Mouse (Mus musculus): ENCODE measurements around the gene Mlxip. TPM values are rescaled to one million over a fixed set of nuclear protein-coding genes. Genes with fewer than 3 reads are reported as not detected.
A peak's percentile ranks its signal among the peaks of the same experiment; 100 is the strongest.

Mlxip gene
- polyA plus RNA-seq (2015; fragmentation: Nextera tagmentation; extraction: Ambion mirVana): 17.8 and 18.4 TPM in 2 replicates

DNA sequence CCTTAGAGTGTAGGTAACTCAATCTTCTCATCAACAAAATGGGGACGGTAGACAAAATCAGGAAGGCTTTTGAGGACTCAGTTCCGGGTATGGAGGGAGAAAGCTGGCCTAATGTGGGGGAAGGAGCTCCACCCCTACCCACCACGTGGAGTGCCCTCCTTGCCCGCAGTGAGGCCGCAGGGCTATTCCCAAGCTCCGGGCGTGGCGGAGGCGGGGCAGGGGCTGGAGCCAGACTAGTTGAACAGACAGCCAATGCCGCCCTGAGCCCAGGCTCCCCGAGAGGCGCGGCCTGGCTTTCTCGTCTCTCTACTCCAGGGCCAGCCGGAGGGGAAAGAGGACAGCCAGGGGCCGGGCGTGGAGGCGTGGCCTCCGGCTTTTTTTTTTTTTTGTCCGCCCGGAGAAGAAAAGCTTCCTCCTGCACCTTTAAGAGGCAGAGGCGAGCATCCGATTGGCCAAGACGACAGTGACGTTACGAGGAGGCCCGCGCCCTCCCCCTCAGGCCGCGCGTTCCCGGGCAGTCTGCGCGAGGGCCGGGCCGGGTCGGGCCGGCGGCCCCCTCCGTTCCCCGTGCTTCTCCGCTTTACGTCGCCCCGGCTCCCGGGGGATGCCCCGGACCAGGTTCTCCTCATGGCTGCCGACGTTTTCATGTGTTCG is at the start of gene Mlxip:
Gene Mlxip (plus strand): TSS at position 496 of the 654 bp plus-strand sequence.
- Histone ChIP-seq H3K4me1 (replicated peaks; ENCODE audit: control insufficient read depth, insufficient read depth, low read length) (peaks cover 9% of the 10 kb centered on the region; the same call in 1 of the 2 replicates), H3K27ac (ENCODE audit: low read depth, low read length) (peak within 1 kb of the TSS; percentile 74), H3K9me3 (ENCODE audit: control insufficient read depth) (no peaks in the 10 kb centered on the region), H3K27me3 (replicated peaks; ENCODE audit: control insufficient read depth, insufficient read depth, low read length) (no peaks in the 10 kb centered on the region), H3K4me3 (ENCODE audit: low read depth, low read length) (peak within 1 kb of the TSS; percentile 95), H3K9ac (ENCODE audit: low read depth, low read length) (peak within 1 kb of the TSS; percentile 84), H3K4me2 (replicated peaks; ENCODE audit: low read depth) (peak within 1 kb of the TSS; percentile 84), H3K36me3 (ENCODE audit: control insufficient read depth, insufficient read depth) (no peaks in the 10 kb centered on the region)
- WGBS: under 1% methylated on average over 45 of the region's 50 CpGs
- ATAC-seq: peak; percentile 98
- peak; percentile 25 for TF ChIP-seq CTCF (IDR thresholded peaks at IDR 0.05; ENCODE audit: low read depth)

DNA sequence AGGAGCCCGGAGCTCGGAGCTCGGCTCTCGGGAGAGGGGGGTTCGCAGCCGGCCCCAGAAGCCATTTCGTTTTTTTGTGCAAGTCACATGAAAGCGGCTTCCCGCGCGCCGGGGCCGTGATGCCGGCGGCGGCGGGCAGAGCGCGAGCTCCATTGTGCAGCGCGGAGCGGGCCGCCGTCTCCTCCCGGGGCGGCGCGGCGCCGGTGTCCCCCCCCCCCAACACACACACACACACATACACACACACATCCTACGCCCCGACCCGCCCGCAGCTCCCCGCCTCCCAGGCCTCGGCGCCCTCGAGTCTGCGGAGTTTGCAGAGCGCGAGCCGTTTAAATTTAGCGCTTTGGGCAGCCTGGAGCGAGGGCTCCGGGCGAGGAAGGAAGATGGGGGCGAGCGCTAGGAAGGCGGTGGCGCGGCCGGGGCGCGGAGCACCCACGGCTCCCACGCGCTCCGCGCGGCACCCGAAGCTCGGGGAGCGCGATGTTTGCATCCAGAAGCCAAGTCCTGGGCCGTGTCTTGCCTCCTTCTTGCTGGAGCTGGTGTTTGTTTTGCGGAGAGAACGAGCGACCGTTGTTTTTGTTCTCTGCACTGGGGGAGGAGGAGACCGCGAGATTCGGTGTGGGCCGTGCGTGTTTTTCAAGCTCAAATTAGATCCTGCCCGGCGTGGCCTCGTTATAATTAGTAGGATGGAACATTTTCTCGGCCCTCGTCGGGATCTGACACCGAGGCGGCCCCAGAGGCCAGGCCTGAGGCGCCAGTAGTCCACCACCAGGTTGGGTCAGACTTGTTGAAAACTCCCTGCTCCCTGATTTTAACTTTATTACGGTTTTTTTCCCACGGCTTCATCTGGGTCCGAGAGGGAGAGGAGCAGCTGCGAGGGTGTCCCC is 49.4 kb upstream of the Mlxip start:
- ATAC-seq: peak; percentile 17; the same call in 1 of the 2 replicates
- peak overlapping the region; percentile 97 for H3K4me2 ChIP-seq (replicated peaks; ENCODE audit: low read depth)
- H3K4me3 ChIP-seq (ENCODE audit: low read depth, low read length): peak overlapping the region; percentile 91
- no peaks in the 10 kb centered on the region for H3K9me3 ChIP-seq (ENCODE audit: control insufficient read depth)
- TF ChIP-seq CTCF (IDR thresholded peaks at IDR 0.05; ENCODE audit: low read depth): no peak
- H3K36me3 ChIP-seq (ENCODE audit: control insufficient read depth, insufficient read depth): no peaks in the 10 kb centered on the region
- H3K9ac ChIP-seq (ENCODE audit: low read depth, low read length): peak overlapping the region; percentile 83
- H3K4me1 ChIP-seq (replicated peaks; ENCODE audit: control insufficient read depth, insufficient read depth, low read length): no peaks in the 10 kb centered on the region
- WGBS: under 1% methylated on average over 72 of the region's 87 CpGs
- no peaks in the 10 kb centered on the region for H3K27me3 ChIP-seq (replicated peaks; ENCODE audit: control insufficient read depth, insufficient read depth, low read length)
- peak overlapping the region; percentile 89 for H3K27ac ChIP-seq (ENCODE audit: low read depth, low read length)

DNA sequence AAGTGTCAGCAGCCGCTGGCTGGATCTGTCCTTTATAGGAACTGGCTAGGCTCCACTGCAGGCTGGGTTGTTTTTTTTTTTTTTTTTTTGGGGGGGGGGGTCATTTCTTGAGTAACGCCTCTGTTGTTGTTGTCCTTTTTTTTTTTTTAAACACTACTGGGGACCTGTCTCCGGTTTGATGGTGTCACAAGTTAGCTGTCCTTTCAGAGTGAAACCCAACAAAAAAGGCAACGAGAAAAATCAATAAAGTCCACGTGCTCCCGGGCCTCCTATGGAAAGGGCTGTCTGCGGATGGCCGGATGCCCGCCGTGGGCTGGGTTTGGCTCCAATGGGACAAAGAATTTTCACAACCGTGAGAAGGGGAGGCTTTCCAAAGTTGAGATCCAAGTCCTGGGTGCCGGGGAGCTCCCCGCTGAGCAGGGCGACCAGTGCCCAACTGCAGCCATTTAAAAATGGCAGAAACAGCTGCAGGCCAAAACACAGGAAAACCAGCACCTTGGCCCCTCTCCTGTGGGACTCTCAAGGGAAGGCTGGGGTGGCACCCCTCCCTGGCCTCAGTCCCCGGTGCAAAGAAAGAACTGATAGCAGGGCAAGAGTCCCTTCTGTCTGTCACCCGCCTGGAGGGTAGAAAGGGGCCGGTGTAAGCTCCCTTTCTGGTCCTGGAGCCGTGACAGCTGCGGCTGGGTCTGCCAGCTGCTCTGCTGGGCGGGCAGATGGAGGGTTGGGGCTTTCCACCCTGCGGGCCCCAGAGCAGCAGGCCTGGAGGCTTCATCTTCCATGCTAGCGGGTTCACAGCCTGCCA is 48.5 kb upstream of the Mlxip start:
- H3K27ac ChIP-seq (ENCODE audit: low read depth, low read length): peak overlapping the region; percentile 89
- H3K4me2 ChIP-seq (replicated peaks; ENCODE audit: low read depth): peak overlapping the region; percentile 97
- 2% methylated on average over 21 of the region's 22 CpGs for WGBS
- peak overlapping the region; percentile 91 for H3K4me3 ChIP-seq (ENCODE audit: low read depth, low read length)
- no peak for TF ChIP-seq CTCF (IDR thresholded peaks at IDR 0.05; ENCODE audit: low read depth)
- H3K9ac ChIP-seq (ENCODE audit: low read depth, low read length): peak overlapping the region; percentile 83
- no peaks in the 10 kb centered on the region for H3K9me3 ChIP-seq (ENCODE audit: control insufficient read depth)
- H3K27me3 ChIP-seq (replicated peaks; ENCODE audit: control insufficient read depth, insufficient read depth, low read length): no peaks in the 10 kb centered on the region
- no peaks in the 10 kb centered on the region for H3K4me1 ChIP-seq (replicated peaks; ENCODE audit: control insufficient read depth, insufficient read depth, low read length)
- ATAC-seq: peak; percentile 39
- no peaks in the 10 kb centered on the region for H3K36me3 ChIP-seq (ENCODE audit: control insufficient read depth, insufficient read depth)

DNA sequence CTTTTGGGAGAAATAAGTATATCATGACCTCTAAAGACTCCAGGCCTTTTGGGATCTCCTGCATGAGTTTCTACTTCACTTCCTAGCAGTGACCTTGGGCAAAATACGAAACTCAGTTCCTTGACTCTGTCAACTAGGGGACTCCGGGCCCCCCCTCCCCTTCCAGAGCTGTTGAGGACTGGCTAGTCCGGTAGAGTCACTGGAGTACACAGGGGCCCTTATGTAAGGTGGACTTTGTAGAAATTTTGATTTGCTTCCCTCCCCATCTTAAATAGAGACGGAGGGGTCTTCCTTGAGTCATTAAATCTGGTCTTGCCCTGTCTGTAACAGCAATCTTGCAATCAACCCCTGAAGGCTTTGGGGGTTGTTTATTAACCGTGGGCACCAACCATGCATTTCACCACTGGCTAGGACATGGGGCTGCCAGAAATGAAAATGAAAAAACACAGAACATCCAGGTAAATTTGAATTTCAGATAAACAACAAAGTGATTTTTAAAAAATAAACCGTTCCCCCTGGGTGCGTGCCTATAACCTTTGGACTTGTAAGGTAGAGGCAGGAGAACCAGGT is 47.8 kb upstream of the Mlxip start:
- peak overlapping the region; percentile 91; the same call in 1 of the 2 replicates for H3K4me3 ChIP-seq (ENCODE audit: low read depth, low read length)
- 0 out of 2 replicates have a peak overlapping the region, but pooled peaks have one; percentile 42 for H3K9ac ChIP-seq (ENCODE audit: low read depth, low read length)
- WGBS: 44% methylated on average over 7 of the region's 7 CpGs
- peak overlapping the region; percentile 75 for H3K27ac ChIP-seq (ENCODE audit: low read depth, low read length)
- H3K4me2 ChIP-seq (replicated peaks; ENCODE audit: low read depth): peak overlapping the region; percentile 97
- H3K36me3 ChIP-seq (ENCODE audit: control insufficient read depth, insufficient read depth): 0 out of 2 replicates have a peak, but pooled peaks cover under 1% of the 10 kb centered on the region
- no peaks in the 10 kb centered on the region for H3K27me3 ChIP-seq (replicated peaks; ENCODE audit: control insufficient read depth, insufficient read depth, low read length)
- H3K4me1 ChIP-seq (replicated peaks; ENCODE audit: control insufficient read depth, insufficient read depth, low read length): no peaks in the 10 kb centered on the region
- no peak for ATAC-seq
- H3K9me3 ChIP-seq (ENCODE audit: control insufficient read depth): no peaks in the 10 kb centered on the region
- no peak for TF ChIP-seq CTCF (IDR thresholded peaks at IDR 0.05; ENCODE audit: low read depth)

DNA sequence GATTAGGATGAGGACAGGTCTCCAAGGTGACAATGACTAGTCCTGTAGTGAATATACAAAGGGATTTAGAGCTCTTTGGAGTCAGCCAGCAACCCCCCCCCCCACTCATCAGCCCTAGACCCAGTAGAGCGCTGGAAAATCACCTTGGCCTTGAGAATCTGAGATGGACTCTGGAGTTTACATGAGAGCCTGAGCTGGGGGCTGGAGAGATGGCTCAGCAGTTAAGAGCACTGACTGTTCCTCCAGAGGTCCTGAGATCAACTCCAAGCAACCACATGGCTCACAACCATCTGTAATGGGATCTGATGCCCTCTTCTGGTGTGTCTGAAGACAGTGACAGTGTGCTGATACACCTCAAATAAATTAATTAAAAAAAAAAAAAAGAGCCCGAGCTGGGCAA is 46.6 kb upstream of the Mlxip start:
- no peaks in the 10 kb centered on the region for H3K4me1 ChIP-seq (replicated peaks; ENCODE audit: control insufficient read depth, insufficient read depth, low read length)
- no peak for TF ChIP-seq CTCF (IDR thresholded peaks at IDR 0.05; ENCODE audit: low read depth)
- no peak overlapping the region for H3K27ac ChIP-seq (ENCODE audit: low read depth, low read length)

More for the DNA sequence above, 46.6 kb upstream of the Mlxip start:
- Histone ChIP-seq H3K9me3 (ENCODE audit: control insufficient read depth) (no peaks in the 10 kb centered on the region), H3K27me3 (replicated peaks; ENCODE audit: control insufficient read depth, insufficient read depth, low read length) (no peaks in the 10 kb centered on the region), H3K9ac (ENCODE audit: low read depth, low read length) (no peak overlapping the region), H3K4me3 (ENCODE audit: low read depth, low read length) (no peak overlapping the region), H3K4me2 (replicated peaks; ENCODE audit: low read depth) (no peak overlapping the region), H3K36me3 (ENCODE audit: control insufficient read depth, insufficient read depth) (0 out of 2 replicates have a peak, but pooled peaks cover 6% of the 10 kb centered on the region)
- 56% methylated on average over 2 of the region's 2 CpGs for WGBS
- no peak for ATAC-seq

Data from intestine, postnatal 0 days (tissue).